Mouse (Mus musculus): ENCODE results near the gene Cd151. TPM values are rescaled to one million over a fixed set of nuclear protein-coding genes. Genes with fewer than 3 reads are reported as not detected.

Cd151 gene
- polyA plus RNA-seq (2015; fragmentation: Nextera tagmentation; extraction: Ambion mirVana): 79.0 and 90.1 TPM in 2 replicates

GRCm38 (mm10) chr7:141467230-141468030 is at the start of gene Cd151:
TSS of gene Cd151 (plus strand) at chr7:141467392.

DNA sequence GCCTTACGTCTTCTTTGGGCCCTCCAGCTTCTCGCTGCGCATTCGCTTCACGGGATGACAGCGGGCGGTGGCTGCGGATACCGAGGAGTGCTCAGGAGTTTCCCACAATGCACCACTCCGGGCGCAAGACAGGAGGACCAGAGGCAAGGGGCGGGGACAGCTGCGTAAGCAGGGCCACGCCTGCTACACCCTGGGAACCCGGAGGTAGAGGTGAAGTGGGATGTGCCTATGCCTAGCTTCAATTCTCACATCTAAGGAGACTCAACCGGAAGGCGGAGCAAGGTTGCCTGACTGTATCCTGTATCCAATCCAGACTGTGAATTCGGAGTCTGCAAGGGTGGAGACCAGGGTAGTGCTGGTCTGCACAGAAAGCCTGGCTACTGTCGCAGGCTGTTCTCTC is 37.9 kb upstream of the Cd151 start, which contains the start of gene Cend1:
Cend1 (minus strand) TSS at position 182 of the 400 bp plus-strand sequence.

GRCm38 (mm10) chr7:141437178-141438120 is 29.7 kb upstream of the Cd151 start, which contains the start of gene Slc25a22:
TSS of gene Slc25a22 (minus strand) at chr7:141437892.

GRCm38 (mm10) chr7:141443828-141444237 is 23.4 kb upstream of the Cd151 start, which contains the start of gene Pidd1:
TSS of gene Pidd1 (minus strand) at chr7:141444025.

GRCm38 (mm10) chr7:141447110-141447991 is 19.8 kb upstream of the Cd151 start, which contains the start of gene Rplp2:
TSS of gene Rplp2 (plus strand) at chr7:141447370.

DNA sequence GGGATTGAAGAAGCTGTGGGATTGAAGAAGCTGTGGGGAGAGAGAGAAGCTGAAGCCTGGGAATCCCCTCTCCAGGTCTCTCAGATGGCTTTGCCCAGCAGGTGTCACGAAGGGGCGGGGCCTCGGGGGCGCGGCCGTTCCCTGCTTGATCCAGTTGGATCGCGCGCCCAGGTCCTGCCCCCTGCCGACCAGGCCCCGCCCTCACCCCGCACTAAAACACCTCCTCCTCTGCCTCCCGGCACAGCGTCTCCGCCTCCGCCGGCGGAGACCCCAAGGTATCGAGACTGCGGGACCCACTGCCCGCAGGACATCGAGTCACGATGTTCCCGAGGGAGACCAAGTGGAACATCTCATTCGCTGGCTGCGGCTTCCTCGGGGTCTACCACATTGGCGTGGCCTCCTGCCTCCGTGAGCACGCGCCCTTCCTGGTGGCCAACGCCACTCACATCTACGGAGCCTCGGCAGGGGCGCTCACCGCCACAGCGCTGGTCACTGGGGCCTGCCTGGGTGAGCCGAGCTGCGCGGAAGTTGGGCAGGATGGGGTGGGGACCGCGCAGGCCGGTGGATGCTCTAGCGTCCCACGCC is 12.1 kb upstream of the Cd151 start, which contains the start of gene Pnpla2:
Pnpla2 (plus strand) TSS at position 232 of the 585 bp plus-strand sequence.

DNA sequence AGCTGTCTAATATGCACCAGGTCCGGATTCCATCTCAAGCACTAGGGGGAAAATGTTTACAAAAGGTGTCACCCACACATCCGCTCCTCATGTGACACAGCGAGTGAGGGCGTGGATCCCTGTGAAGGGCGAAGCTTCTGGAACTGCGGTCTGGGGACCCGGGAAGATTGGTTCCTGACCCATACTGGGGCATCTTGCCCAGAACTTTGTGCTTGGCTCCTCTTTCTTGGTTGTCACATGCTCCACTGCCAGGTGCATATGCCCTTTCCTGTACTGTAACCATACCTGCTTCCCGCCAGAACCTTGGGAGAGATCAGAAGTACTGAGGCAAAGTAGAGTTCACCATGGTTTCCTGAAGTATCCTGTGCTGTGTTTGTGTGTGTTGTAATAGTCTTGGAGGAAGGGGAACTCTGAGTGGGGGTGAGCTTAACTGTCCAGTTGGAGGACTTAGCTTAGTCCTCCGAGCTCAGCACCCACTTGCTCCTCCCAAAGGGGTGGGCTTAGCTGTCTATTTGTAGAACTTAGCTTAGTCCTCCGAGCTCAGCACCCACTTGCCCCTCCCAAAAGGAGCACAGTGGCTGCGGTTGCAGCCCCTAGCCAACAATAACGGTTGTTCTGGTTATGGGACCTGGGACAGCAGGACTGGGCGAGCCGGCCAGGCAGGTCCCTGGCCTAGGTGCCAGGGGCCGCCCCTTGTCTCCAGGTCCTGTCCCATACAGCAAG is 6.6 kb upstream of the Cd151 start, which contains the start of gene Cracr2b:
Cracr2b (plus strand) TSS at position 704 of the 723 bp plus-strand sequence.

DNA sequence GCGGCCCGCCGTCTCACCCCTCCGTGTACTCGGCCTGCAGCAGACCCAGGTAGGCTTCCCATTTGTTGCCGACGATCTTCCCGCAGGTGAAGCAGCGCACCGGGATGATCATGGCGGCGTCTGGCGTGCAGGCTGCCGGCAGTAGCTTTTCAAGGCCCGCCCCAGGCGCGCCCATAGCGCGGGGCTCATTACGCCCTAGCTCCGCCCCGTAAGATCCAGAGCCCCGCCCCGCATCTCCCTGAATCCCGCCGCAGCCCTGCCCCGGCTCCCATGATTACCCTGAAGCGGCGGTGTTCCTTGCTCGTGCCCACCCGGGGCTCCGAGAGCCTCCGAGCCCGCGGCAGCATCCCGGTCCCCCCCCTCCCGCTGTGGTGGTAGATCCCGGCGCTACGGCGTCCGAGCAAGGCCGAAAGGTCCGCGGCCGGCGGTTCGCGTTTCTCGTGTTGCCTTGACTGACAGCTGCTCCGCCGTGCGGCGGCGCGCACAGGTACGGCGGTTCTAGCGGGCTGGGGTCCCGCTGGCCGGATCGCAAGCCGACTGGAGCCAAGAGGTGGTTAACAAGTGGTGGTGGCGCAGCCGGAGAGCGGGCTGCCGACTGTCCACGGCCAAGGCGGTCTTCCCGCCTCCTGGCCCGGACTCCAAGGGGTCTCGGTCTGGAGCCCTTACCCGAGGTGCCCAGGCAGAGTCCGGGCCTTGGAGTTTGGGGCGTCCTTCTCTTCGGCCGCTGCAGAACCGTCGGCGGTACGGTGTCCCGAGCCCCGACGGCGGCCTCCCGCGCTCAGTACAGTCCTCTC is 8.0 kb downstream of the Cd151 start, which contains the start of the genes Polr2l and Tspan4:
Polr2l (minus strand) TSS at position 122 of the 794 bp plus-strand sequence.
Tspan4 (plus strand) TSS at position 230 of the 794 bp plus-strand sequence.

Other genes starting within 250 kb of the Cd151 start
- gene Phrf1, start 238.6 kb upstream of the Cd151 start, polyA plus RNA-seq (2015; fragmentation: Nextera tagmentation; extraction: Ambion mirVana): 17.0 and 25.2 TPM in 2 replicates
- gene Irf7, start 200.9 kb upstream of the Cd151 start, polyA plus RNA-seq (2015; fragmentation: Nextera tagmentation; extraction: Ambion mirVana): 17.1 and 28.5 TPM in 2 replicates
- 3.5 and 5.3 TPM in 2 replicates for gene Cdhr5, start 190.6 kb upstream of the Cd151 start, polyA plus RNA-seq (2015; fragmentation: Nextera tagmentation; extraction: Ambion mirVana)
- gene Sct, start 188.3 kb upstream of the Cd151 start, polyA plus RNA-seq (2015; fragmentation: Nextera tagmentation; extraction: Ambion mirVana): 9.1 and 10.6 TPM in 2 replicates
- gene Drd4, start 175.4 kb upstream of the Cd151 start, polyA plus RNA-seq (2015; fragmentation: Nextera tagmentation; extraction: Ambion mirVana): 0.19 and 0.25 TPM in 2 replicates
- gene Deaf1, start 139.7 kb upstream of the Cd151 start, polyA plus RNA-seq (2015; fragmentation: Nextera tagmentation; extraction: Ambion mirVana): 57.4 and 71.3 TPM in 2 replicates
- gene Tmem80, start 139.7 kb upstream of the Cd151 start, polyA plus RNA-seq (2015; fragmentation: Nextera tagmentation; extraction: Ambion mirVana): 21.9 and 39.5 TPM in 2 replicates
- 4.6 and 5.3 TPM in 2 replicates for gene Eps8l2, start 128.5 kb upstream of the Cd151 start, polyA plus RNA-seq (2015; fragmentation: Nextera tagmentation; extraction: Ambion mirVana)
- gene Taldo1, start 75.2 kb upstream of the Cd151 start, polyA plus RNA-seq (2015; fragmentation: Nextera tagmentation; extraction: Ambion mirVana): 338 and 567 TPM in 2 replicates
- gene Gatd1, start 53.3 kb upstream of the Cd151 start, polyA plus RNA-seq (2015; fragmentation: Nextera tagmentation; extraction: Ambion mirVana): 39.9 and 53.4 TPM in 2 replicates
- 5.0 and 17.0 TPM in 2 replicates for gene Cend1, start 37.9 kb upstream of the Cd151 start, polyA plus RNA-seq (2015; fragmentation: Nextera tagmentation; extraction: Ambion mirVana)
- gene Slc25a22, start 29.5 kb upstream of the Cd151 start, polyA plus RNA-seq (2015; fragmentation: Nextera tagmentation; extraction: Ambion mirVana): 18.6 and 27.0 TPM in 2 replicates
- gene Pidd1, start 23.4 kb upstream of the Cd151 start, polyA plus RNA-seq (2015; fragmentation: Nextera tagmentation; extraction: Ambion mirVana): 2.4 and 2.8 TPM in 2 replicates
- gene Rplp2, start 20.0 kb upstream of the Cd151 start, polyA plus RNA-seq (2015; fragmentation: Nextera tagmentation; extraction: Ambion mirVana): 916 and 984 TPM in 2 replicates
- gene Pnpla2, start 12.2 kb upstream of the Cd151 start, polyA plus RNA-seq (2015; fragmentation: Nextera tagmentation; extraction: Ambion mirVana): 37.4 and 82.9 TPM in 2 replicates
- gene Cracr2b, start 6.3 kb upstream of the Cd151 start, polyA plus RNA-seq (2015; fragmentation: Nextera tagmentation; extraction: Ambion mirVana): 13.3 and 17.8 TPM in 2 replicates
- gene Polr2l, start 7.7 kb downstream of the Cd151 start, polyA plus RNA-seq (2015; fragmentation: Nextera tagmentation; extraction: Ambion mirVana): 63.7 and 105 TPM in 2 replicates
- 141 and 186 TPM in 2 replicates for gene Tspan4, start 7.8 kb downstream of the Cd151 start, polyA plus RNA-seq (2015; fragmentation: Nextera tagmentation; extraction: Ambion mirVana)
- gene Chid1, start 72.5 kb downstream of the Cd151 start, polyA plus RNA-seq (2015; fragmentation: Nextera tagmentation; extraction: Ambion mirVana): 25.0 and 35.0 TPM in 2 replicates
- gene Ap2a2, start 94.8 kb downstream of the Cd151 start, polyA plus RNA-seq (2015; fragmentation: Nextera tagmentation; extraction: Ambion mirVana): 48.3 and 57.2 TPM in 2 replicates
- gene Muc6, start 187.9 kb downstream of the Cd151 start, polyA plus RNA-seq (2015; fragmentation: Nextera tagmentation; extraction: Ambion mirVana): 0.27 and 0.30 TPM in 2 replicates
- 0.17 and 0.41 TPM in 2 replicates for gene Muc2, start 222.9 kb downstream of the Cd151 start, polyA plus RNA-seq (2015; fragmentation: Nextera tagmentation; extraction: Ambion mirVana)

Measured in adrenal gland, postnatal 0 days (tissue).